Mouse (Mus musculus): ENCODE measurements around the gene Igsf8.
A peak's percentile ranks its signal among the peaks of the same experiment; 100 is the strongest.

Igsf8 gene

DNA sequence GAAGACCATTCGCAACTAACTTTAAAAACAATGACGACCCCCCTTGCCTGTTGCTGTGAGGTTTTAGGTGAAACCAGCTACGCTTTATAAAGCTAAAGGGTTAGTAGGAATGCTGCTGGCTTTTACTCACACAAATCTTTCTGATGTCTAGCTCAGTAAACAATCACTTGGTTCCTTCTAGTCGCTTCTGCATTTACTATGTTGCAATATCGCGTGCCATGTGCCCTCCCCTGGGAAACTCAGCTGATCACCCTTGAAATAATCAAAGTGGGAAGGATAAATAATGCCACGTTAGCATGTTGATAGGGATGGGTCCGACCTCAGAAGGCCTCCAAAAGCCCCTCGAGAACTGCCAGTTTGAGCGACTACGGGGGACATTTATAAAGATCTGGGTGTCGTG lies 85.9 kb downstream of the Igsf8 start:
- no peak for DNase-seq (ENCODE audit: extremely low read depth, low read depth)

DNA sequence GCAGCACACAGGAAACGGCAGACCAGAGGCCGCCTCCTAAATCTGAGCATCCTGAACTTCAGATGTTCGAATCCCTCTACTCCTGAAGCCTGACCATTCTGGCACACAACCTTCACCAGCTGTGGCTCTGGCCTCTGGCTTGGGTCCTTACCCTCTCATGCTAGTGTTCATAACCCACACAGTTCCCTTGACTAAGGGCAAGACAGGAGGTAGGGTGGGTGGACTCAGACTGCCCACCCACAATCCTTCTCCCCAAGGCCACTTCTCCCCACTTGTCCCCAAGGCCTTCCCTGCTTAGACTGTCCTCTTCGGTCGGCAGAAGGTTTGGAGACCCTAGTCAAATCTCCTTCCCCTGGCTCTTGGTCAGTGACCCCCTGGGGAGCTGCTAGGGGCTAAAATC lies 88.1 kb downstream of the Igsf8 start:
- no peak for DNase-seq (ENCODE audit: extremely low read depth, low read depth)

DNA sequence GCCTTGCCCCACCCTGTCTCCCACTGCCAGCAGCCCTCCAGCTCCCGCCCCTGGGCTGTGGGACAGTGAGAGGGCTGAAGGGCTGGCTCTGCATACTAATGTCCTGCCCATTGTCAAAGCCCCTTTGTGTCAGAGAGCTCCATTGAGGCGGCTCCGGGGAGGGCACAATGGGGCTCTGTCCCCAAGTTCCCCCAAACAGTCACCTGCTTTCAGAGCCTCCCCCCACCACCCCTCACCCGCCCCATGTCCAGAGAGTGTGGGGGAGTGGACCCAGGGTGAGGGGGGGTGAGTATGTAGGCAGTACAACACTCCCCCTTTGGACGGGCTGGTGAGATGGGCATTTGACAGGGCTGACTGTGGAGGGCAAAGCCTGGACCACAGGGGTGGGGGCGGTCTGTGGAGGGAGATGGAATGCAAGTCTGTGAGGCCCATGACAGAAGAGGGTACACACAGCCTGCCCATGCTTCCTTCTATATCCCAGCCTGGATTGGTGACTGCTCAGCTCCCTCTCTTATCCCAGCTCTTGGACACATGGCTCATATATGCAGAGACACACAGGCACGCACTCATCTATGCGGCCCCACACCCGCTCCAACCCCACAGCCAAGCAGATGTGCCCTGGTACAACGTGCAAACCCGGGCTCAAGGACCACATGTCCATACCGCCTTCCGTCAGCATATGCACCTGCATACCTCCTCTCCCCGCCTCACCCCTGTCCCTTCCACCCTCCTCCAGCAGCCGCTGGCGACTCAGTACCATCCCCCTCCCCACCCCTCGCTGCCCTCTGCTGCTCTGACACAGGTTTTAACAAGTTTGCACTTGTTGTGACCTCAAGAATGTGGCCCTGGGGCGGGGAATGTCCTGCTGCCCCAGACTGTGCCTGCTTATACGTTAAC lies 88.7 kb downstream of the Igsf8 start:
- DNase-seq (ENCODE audit: extremely low read depth, low read depth): no peak

DNA sequence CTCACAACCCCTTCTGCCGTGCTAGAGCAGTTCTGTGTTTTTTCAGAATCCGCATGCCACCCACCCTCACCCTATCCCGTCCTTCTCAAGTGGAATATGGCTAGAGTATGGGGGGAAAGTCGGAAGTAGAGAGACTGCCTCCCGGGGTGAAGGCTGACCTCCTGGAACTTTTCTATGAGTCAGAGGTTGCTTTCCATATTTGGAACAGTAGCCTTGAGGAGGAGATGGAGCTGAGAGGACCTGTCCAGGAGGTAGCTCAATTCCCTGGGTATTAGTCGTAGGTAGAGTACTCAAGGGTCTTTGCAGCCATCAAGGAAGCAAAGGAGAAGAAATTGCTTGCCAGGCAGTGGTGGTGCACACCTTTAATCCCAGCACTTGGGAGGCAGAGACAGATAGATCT lies 90.6 kb downstream of the Igsf8 start:
- no peak for DNase-seq (ENCODE audit: extremely low read depth, low read depth)

DNA sequence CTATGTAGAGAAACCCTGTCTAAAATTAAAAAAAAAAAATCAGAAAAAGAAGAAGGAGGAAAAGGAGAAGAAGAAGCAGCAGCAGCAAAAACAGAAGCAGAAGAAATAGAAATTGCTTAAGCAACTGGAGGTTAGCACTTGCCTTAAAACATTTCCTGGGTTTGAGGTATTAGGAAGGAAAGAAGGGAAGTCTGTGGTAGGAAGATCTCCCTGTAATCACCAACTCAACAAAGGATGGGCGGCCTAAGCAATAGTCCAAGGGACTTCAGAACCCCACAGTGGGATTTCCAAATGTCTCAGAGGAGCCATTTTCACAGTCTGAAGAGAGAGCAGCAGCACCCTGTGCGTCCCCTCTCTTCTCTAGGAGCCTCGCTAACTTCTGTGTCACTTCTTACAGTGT lies 91.0 kb downstream of the Igsf8 start:
- no peak for DNase-seq (ENCODE audit: extremely low read depth, low read depth)

DNA sequence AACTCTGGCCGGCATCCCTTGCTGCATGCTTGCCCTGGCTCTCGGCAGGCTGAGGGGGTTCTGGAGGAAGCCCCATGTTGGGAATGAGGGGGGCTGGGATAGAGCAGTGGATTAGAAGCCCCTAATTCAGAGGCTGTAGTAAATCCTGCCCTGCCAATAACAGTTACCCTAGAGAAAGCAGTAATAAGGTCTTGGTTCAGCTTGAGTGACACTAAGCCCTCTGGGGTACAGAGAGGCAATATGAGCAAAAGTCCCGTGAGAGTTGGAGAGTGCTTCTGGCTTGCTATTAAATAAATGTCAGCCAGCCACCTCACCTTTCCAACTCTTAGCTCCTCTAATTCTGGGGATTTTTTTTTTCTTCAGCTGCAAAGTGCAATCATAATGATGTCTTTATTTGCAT lies 93.9 kb downstream of the Igsf8 start:
- DNase-seq (ENCODE audit: extremely low read depth, low read depth): no peak

DNA sequence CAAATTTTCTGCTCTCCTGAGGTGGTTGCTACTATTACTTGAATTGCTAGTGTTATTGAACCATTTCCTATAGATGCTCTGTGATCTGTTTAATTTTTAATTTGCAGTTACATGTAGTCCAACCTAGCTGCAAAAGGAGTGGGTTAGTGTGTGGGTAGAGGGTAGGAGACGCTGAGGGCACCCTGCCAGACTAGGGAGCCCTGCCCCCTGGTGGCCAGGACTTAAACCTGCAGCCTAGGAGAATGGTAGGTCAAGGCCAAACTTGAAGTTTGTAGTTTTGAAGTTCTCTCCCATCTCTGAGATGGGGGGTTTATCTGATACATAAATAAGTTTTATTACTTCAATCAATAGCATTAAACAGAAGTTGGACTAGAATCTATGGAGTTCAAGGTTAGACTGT lies 96.1 kb downstream of the Igsf8 start:
- DNase-seq (ENCODE audit: extremely low read depth, low read depth): no peak

DNA sequence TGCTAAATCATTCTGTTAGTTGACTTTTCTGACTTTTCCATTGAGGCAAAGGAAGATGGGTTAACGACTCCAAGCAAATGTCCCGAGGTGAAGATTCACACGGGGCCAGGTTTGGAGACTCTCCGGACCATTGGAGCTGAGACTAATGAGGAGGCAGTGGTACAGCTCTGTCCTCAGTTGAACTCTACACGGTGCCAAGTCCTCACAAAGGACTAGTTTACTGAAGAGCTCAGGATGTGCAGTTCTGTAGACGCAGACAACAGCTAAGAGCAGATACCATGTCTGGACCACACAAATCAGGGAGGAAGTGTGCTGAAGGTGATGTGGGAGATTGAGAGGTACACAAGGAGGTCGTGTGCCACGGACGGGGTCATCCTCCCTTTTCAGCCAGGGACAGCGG lies 96.9 kb downstream of the Igsf8 start:
- no peak for DNase-seq (ENCODE audit: extremely low read depth, low read depth)

DNA sequence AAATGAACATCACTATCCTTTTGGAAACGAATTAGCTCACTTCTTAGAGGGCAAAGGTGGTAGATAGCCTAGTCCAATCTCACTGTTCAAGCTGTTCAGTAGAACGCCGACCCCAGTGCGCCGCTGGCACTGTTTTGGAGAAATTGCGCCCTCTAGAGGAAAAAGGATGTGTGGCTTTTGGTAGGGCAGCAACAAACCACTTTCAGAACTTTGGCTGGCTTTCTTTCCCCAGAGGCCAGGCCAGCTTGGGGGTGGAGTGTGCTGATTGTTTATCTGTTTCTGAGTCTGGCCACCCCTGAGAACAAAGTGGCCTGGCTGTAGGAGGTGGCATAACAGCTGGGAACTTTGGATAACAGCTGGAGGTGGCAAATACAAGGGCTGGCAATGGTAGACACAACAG lies 103.2 kb downstream of the Igsf8 start:
- DNase-seq (ENCODE audit: extremely low read depth, low read depth): peak; percentile 76

DNA sequence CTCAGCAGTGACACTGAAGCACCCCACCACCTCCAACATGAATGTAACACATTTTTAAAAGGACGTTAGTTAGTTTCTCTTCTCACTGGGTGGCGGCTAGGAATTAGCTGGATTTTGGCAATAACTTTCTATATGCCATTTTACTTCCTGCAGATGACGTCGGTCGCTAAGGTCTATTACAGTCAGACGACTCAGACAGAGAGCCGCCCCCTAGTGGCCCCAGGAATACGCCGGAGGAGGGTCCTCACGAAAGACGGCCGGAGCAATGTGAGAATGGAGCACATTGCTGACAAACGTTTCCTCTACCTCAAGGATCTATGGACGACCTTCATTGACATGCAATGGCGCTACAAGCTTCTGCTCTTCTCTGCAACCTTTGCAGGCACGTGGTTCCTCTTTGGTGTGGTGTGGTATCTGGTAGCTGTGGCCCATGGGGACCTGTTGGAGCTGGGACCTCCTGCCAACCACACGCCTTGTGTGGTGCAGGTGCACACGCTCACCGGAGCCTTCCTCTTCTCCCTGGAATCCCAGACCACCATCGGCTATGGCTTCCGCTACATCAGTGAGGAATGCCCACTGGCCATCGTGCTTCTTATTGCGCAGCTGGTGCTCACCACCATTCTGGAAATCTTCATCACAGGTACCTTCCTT lies 107.5 kb downstream of the Igsf8 start:
- DNase-seq (ENCODE audit: extremely low read depth, low read depth): no peak
